Comparison of ENCODE assay signal across 8 mouse cellular contexts in genomic region chr13:45538532-45539204, GRCm38 (mm10). TPM values are rescaled to one million over a fixed set of nuclear protein-coding genes. Genes with fewer than 3 reads are reported as not detected.
DNase-seq lines count a peak whose midpoint lies in the region; ATAC-seq lines count a peak whose summit lies in the region.

No protein-coding gene starts in this region.

- H3K36me3 ChIP-seq in intestine, embryonic 14.5 days (ENCODE audit: control insufficient read depth, insufficient read depth, low read length), result no peaks in the 10 kb centered on the region

- ATAC-seq in intestine, embryonic 14.5 days (replicated peaks; ENCODE audit: low FRiP score, low TSS enrichment, low read depth), result peak; percentile 85
- ATAC-seq in megakaryocyte progenitor cell, adult 5-6 weeks (replicated peaks; ENCODE audit: poor library complexity), result peak; percentile 70

- peak overlapping the region; percentile 59 for H3K4me2 ChIP-seq in intestine, embryonic 14.5 days (ENCODE audit: low read length)

- no peak overlapping the region for H3K27ac ChIP-seq in intestine, embryonic 14.5 days (ENCODE audit: low read depth)

- H3K27me3 ChIP-seq in intestine, embryonic 14.5 days (replicated peaks; ENCODE audit: control insufficient read depth, insufficient read depth, low read length), result no peaks in the 10 kb centered on the region

- WGBS in intestine, embryonic 14.5 days, result 26% methylated on average over 10 of the region's 10 CpGs

- H3K9ac ChIP-seq in intestine, embryonic 14.5 days (ENCODE audit: low read length), result 0 out of 2 replicates have a peak overlapping the region, but pooled peaks have one; percentile 2

- intact Hi-C loops in left cerebral cortex, postnatal 10 days (cut with DNase I), result loop anchor here (5.0 kb wide), 2 partner anchors 424 to 719 kb away; no protein-coding TSS in a partner anchor

- no peaks in the 10 kb centered on the region for H3K9me3 ChIP-seq in intestine, embryonic 14.5 days (ENCODE audit: control insufficient read depth, low read length)

- DNase-seq in layer of hippocampus, adult 11-12 months (ENCODE audit: low spot score), result peak; percentile 73
- no peak for DNase-seq in layer of hippocampus, adult 9-10 months (ENCODE audit: low spot score)
- DNase-seq in embryo, embryonic 11 days, result peak; percentile 90
- peak; percentile 50 to 75 for DNase-seq in gastrocnemius, postnatal 4 days (ENCODE audit: low spot score in 2 of 2)
- no peak for DNase-seq in intestine, embryonic 14.5 days (ENCODE audit: low spot score)
- DNase-seq in left cerebral cortex, postnatal 10 days (ENCODE audit: extremely low spot score in 1 of 2, low spot score in 2 of 2), result peak; percentile 78 to 86
- peak; percentile 76 for DNase-seq in right cerebral cortex, postnatal 4 days

- H3K4me1 ChIP-seq in intestine, embryonic 14.5 days (replicated peaks; ENCODE audit: control insufficient read depth, insufficient read depth, low read length), result 0 out of 2 replicates have a peak, but pooled peaks cover 4% of the 10 kb centered on the region

- peak overlapping the region; percentile 34 for H3K4me3 ChIP-seq in intestine, embryonic 14.5 days (ENCODE audit: low read depth, low read length)

RNA-seq across cellular contexts. Expression of gene Gmpr, which starts 31.4 kb away (rescaled TPM):
- total RNA-seq in gastrocnemius, postnatal 4 days (2021), result 100 to 1,000 TPM; 164 to 171 TPM
- 33.6 and 35.9 TPM in 2 replicates for polyA plus RNA-seq in intestine, embryonic 14.5 days (2014; fragmentation: Nextera tagmentation; extraction: Ambion mirVana)
- total RNA-seq in left cerebral cortex, postnatal 10 days (2021), result 10 to 100 TPM; 32.9 to 34.9 TPM
- total RNA-seq in megakaryocyte progenitor cell, adult 5-6 weeks (2015), result 16.3 and 20.5 TPM in 2 replicates
- total RNA-seq in megakaryocyte progenitor cell, adult 5-6 weeks (2017), result 13.6 and 15.3 TPM in 2 replicates

Comparison
In these comparisons a context has a peak if more than half of its experiments do, and no peak if none do; other contexts are left out.
1. DNase-seq: peak in layer of hippocampus, adult 11-12 months (single experiment), embryo, embryonic 11 days (single experiment), gastrocnemius, postnatal 4 days (2 of 2), left cerebral cortex, postnatal 10 days (2 of 2) and right cerebral cortex, postnatal 4 days (single experiment); none in layer of hippocampus, adult 9-10 months (single experiment) and intestine, embryonic 14.5 days (single experiment).
2. RNA of gene Gmpr, which starts 31.4 kb away (total RNA-seq): 164 to 171 TPM in gastrocnemius, postnatal 4 days; 32.9 to 34.9 TPM in left cerebral cortex, postnatal 10 days and 13.6 to 20.5 TPM in megakaryocyte progenitor cell, adult 5-6 weeks; every median in the first group is over 4 times any median in the second.